Mouse (Mus musculus) lung, embryonic 16.5 days (tissue): ENCODE measurements around the gene Luc7l3. TPM values are rescaled to one million over a fixed set of nuclear protein-coding genes. Genes with fewer than 3 reads are reported as not detected.

Experiments used
- ATAC-seq: fragments of 200-750 bp; cut with Nextera tagmentation; 2 replicates; pipeline ENCODE4 v1.8.0; 2017; ENCODE audit warnings: low read depth, mild to moderate bottlenecking, moderate library complexity
- H3K27ac ChIP-seq: fragments of 300-500 bp; sonication (generic); 2 replicates; pipeline ENCODE4 v1.5.1; 2014; ENCODE audit warnings: mild to moderate bottlenecking, control low read depth, low read length
- H3K27me3 ChIP-seq: fragments of 300-500 bp; sonication (generic); 2 replicates; pipeline ENCODE4 v1.6.1; 2014; ENCODE audit warnings: low read depth, low read length, mixed read lengths; ENCODE audit not compliant: control insufficient read depth, insufficient read depth
- H3K36me3 ChIP-seq: fragments of 300-500 bp; sonication (generic); 2 replicates; pipeline ENCODE4 v1.6.1; 2014; ENCODE audit warnings: low read length; ENCODE audit not compliant: control insufficient read depth, insufficient read depth
- H3K4me1 ChIP-seq: fragments of 300-500 bp; sonication (generic); replicated peaks from 2 replicates; pipeline ENCODE4 v1.6.1; 2014; ENCODE audit warnings: low read length, mixed read lengths; ENCODE audit not compliant: control insufficient read depth, insufficient read depth
- H3K4me2 ChIP-seq: fragments of 300-500 bp; sonication (generic); 2 replicates; pipeline ENCODE4 v1.6.1; 2014; ENCODE audit warnings: low read depth, low read length, control low read depth
- H3K4me3 ChIP-seq: fragments of 300-500 bp; sonication (generic); 2 replicates; pipeline ENCODE4 v1.5.1; 2014; ENCODE audit warnings: mild to moderate bottlenecking, low read length, control low read depth
- H3K9ac ChIP-seq: fragments of 300-500 bp; sonication (generic); 2 replicates; pipeline ENCODE4 v1.6.1; 2014; ENCODE audit warnings: low read length, control low read depth
- H3K9me3 ChIP-seq: fragments of 300-500 bp; sonication (generic); 2 replicates; pipeline ENCODE4 v1.6.1; 2016; ENCODE audit warnings: low read length; ENCODE audit not compliant: control insufficient read depth
- WGBS: fragments of 180-500 bp; shearing (Covaris S2); extraction: QIAGEN DNeasy Blood & Tissue Kit; methylation state at CpG from one replicate; pipeline ENCODE4 v1.1.7; 2014; 5-methylcytosine and 5-hydroxymethylcytosine counted together
- polyA plus RNA-seq: library from polyadenylated mRNA; unstranded; fragments of >200 nt; fragmentation: Nextera tagmentation; extraction: Ambion mirVana; gene quantifications from 2 replicates; pipeline ENCODE4 v1.2.1, GENCODE M21; 2015

Luc7l3 gene
- polyA plus RNA-seq, 1 experiment from 2014 or later, result 105 TPM

DNA sequence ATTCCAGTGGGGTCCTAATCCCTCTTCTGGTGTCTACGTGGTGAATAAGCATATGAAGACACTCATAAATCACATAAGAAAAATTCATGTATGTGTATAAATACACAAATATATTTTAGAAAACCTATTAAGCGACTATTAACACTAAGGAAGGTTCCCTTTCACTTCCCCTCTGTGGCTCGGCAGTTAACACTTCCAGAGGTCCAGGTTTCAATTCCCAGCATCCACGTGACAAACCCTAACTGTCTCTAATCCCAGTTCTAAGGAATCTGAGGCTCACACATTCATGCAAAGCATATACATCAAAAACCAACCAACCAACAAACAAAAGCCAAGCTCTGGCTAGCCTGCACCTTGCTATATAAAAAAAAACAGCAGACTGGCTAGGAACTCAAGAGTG lies 4.3 kb downstream of the Luc7l3 start:
- Histone ChIP-seq H3K4me2 (no peak overlapping the region), H3K27me3 (no peaks in the 10 kb centered on the region), H3K36me3 (peaks cover 3% of the 10 kb centered on the region; the same call in 1 of the 2 replicates), H3K4me3 (no peak overlapping the region), H3K9ac (no peak overlapping the region), H3K9me3 (no peaks in the 10 kb centered on the region), H3K27ac (no peak overlapping the region), H3K4me1 (peaks cover 53% of the 10 kb centered on the region)
- ATAC-seq, result no peak
- WGBS, result 54% methylated on average over 4 of the region's 4 CpGs

DNA sequence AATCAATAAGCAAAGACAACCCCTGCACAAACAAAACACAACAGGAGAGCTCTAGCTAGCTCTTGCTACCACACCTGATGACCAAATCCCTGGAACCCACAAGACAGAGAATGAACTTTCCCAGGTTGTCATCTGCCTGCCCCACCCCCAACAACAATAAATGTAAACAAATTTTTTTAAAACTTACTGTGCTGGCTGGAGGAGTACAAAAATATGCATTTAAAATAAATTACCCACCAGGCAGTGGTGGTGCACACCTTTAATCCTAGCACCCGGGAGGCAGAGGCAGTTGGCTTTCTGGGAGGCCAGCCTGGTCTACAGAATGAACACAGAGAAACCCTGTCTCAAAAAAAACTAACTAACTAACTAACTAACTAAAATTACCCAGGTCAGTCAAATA lies 4.8 kb downstream of the Luc7l3 start:
- Histone ChIP-seq H3K4me1 (peaks cover 50% of the 10 kb centered on the region), H3K4me2 (no peak overlapping the region)

DNA sequence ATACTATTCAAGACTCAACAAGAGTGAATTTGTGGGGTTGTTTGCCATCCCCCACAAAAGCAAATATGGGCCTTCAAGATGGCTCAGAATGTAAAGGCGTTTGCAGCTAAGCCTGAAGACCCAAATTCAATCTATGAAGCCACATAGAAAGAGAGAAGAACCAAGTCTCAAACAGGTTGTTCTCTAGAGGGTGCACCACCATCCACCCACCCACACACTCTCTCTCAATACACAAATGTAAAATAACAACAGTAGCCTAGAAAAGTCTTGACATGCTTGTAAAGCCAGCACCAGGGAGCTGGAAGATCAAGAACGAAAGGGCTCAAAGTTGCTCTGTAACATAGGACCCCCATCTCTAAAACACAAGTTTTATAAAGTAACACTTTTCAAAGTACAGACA lies 5.3 kb downstream of the Luc7l3 start:
- H3K4me1 ChIP-seq, result peaks cover 50% of the 10 kb centered on the region
- no peaks in the 10 kb centered on the region for H3K9me3 ChIP-seq
- WGBS, result 57% methylated on average over 2 of the region's 2 CpGs
- H3K9ac ChIP-seq, result no peak overlapping the region
- peaks cover 3% of the 10 kb centered on the region; the same call in 1 of the 2 replicates for H3K36me3 ChIP-seq
- ATAC-seq, result no peak
- H3K27me3 ChIP-seq, result no peaks in the 10 kb centered on the region
- H3K4me2 ChIP-seq, result no peak overlapping the region
- H3K27ac ChIP-seq, result 0 out of 2 replicates have a peak overlapping the region, but pooled peaks have one; percentile 17
- H3K4me3 ChIP-seq, result no peak overlapping the region

More for the DNA sequence above, 4.8 kb downstream of the Luc7l3 start:
- Histone ChIP-seq H3K27me3 (no peaks in the 10 kb centered on the region), H3K9ac (no peak overlapping the region), H3K9me3 (no peaks in the 10 kb centered on the region), H3K4me3 (no peak overlapping the region), H3K36me3 (peaks cover 3% of the 10 kb centered on the region; the same call in 1 of the 2 replicates), H3K27ac (no peak overlapping the region)
- ATAC-seq, result no peak
- WGBS, result 59% methylated on average over 1 of the region's 1 CpGs

DNA sequence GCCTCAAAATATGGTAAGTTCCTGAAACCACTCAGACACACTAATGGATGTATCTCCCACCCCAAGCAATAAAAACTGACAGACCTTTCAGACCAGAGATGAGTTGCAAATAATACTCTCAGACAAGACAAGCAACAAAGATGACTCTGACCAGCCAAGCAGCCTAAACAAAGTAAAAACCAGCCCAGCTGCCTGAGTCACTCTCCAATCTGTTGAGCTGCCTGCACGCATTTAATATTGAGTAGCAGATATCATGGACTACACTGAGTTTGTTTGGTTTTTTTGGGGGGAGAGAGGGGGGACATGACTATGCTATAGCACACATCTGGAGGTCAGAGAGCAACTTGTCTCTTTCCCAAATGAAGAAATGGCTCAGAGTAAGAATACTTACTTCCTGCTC lies 6.5 kb downstream of the Luc7l3 start:
- Histone ChIP-seq H3K9me3 (no peaks in the 10 kb centered on the region), H3K27me3 (no peaks in the 10 kb centered on the region), H3K27ac (0 out of 2 replicates have a peak overlapping the region, but pooled peaks have one; percentile 10), H3K4me1 (peaks cover 48% of the 10 kb centered on the region), H3K9ac (no peak overlapping the region), H3K4me3 (no peak overlapping the region), H3K4me2 (no peak overlapping the region), H3K36me3 (peaks cover 3% of the 10 kb centered on the region; the same call in 1 of the 2 replicates)
- no peak for ATAC-seq
- WGBS, result 31% methylated on average over 1 of the region's 1 CpGs

DNA sequence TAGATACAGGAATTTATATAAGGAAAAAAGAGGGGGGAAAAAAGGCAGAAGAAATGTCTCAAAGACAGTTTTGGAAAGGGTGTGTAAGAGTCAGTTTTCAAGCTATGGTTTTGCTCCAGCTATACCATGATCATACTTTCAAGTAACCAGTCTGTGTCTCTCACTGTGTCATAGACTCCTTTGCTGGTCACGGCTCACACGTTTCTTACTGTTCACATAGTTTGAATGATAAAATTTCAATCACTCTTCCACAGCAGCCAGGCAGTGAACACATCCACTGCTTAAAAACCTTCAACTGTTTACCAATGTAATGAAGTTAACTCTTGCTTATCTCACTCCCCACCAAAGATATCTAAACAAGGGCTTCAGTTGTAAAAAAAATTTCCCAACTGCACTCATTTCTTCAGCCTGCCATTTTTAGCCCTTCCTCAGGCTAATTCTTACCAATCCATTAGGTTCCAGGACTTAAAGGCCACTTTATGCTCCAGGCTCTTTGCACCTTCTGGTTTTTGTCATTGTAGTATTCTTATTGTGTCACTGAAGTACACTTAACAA lies 7.6 kb downstream of the Luc7l3 start:
- no peak for ATAC-seq
- no peak overlapping the region for H3K9ac ChIP-seq
- no peaks in the 10 kb centered on the region for H3K9me3 ChIP-seq
- H3K36me3 ChIP-seq, result 0 out of 2 replicates have a peak, but pooled peaks cover under 1% of the 10 kb centered on the region
- H3K4me2 ChIP-seq, result no peak overlapping the region
- no peak overlapping the region for H3K4me3 ChIP-seq
- no peaks in the 10 kb centered on the region for H3K27me3 ChIP-seq
- peaks cover 38% of the 10 kb centered on the region for H3K4me1 ChIP-seq
- 47% methylated on average over 2 of the region's 2 CpGs for WGBS
- H3K27ac ChIP-seq, result no peak overlapping the region

DNA sequence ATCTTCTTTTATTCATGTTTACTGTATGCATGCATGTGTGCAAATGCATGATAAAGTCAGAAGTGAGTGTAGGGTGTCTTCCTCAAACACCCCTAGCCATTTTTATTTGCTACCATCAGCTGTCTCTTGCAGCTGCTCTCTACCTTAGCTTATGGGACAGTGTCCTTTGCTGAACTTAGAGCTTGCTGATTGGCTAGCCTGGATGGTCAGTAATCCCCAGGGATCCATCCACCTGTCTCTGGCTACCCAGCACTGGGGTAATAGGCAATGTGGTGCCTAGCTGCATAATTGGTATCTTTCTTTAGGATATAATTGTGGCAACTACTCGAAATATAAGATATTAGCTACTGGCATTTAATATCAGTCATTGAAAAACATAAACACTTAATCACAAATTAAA lies 9.1 kb downstream of the Luc7l3 start:
- Histone ChIP-seq H3K4me1 (peaks cover 33% of the 10 kb centered on the region), H3K36me3 (no peaks in the 10 kb centered on the region; the same call in 1 of the 2 replicates)

DNA sequence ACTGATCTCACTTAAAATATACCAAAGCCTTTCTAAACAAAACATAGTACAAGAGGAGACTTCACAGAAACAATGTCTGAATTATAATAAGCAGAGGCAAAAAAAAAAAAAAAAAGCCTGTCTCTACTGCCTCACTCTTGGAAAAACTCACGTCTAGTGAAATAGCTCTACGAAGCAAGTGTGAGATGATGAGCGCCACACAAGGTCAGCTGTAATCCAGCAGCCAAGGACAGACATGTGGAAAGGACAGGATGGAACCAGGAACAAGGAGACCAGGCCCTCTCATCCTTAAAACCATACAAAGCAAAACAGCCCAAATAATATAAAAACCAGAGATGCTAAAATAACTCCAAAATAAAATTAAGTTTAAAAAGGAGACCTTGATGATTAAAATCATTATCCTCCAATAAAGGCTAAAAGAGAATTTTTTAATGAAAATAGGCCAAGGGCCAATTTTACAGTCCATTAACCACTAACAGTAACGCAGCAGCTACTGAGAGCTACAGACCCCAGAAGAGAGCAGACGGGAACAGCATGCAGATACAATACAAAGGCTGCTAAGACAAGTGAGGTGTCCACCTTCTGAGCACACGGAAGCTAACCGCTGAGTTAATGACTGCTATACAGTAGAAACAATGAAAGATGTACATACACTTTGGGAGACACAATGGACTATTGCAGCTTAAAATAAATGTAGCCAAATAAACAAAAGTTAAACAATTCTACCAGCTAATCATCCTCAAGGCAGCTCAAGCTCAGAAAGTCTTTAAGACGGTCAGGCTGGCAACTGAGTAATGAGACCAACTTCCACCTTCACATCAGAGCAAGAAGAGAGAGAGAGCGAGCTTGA lies 26.6 kb downstream of the Luc7l3 start:
- WGBS, result 77% methylated on average over 9 of the region's 9 CpGs
- no peak overlapping the region for H3K4me3 ChIP-seq

More for the DNA sequence above, 9.1 kb downstream of the Luc7l3 start:
- WGBS, result 87% methylated on average over 1 of the region's 1 CpGs
- no peaks in the 10 kb centered on the region for H3K27me3 ChIP-seq
- no peak overlapping the region for H3K9ac ChIP-seq
- H3K9me3 ChIP-seq, result no peaks in the 10 kb centered on the region
- H3K4me3 ChIP-seq, result no peak overlapping the region
- no peak overlapping the region for H3K4me2 ChIP-seq
- H3K27ac ChIP-seq, result no peak overlapping the region
- no peak for ATAC-seq

DNA sequence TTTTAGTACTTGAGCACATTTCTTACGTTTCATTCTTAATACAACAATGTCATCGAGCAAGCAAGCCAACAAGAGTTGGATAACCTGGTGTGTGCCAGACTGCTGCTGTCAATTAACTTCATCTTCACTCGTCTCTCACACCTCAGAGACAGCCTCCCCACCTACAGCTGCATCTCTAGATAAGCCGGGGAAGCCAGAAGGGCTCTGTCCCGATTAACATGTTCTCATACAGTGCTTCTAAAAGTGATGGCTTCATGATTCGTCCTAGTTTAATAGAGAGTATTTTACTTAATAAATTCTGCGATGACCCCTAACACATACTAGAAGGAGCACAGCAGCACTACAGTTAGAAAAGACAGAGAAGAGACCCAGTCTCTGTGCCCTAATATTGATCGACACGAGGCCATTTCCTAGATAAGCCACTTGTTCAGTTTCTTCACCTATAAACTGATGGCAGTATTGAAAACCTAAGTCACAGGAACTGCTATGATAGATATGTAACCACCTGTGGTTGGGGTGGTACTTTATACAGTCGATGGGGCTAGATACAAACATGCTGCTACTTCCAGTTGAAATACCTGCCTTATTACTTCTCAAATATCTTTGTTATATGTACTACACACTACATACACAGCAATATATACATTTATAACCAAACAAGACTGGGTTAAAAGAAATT lies 31.6 kb downstream of the Luc7l3 start:
- WGBS, result 83% methylated on average over 10 of the region's 10 CpGs
- Histone ChIP-seq H3K9ac (no peak overlapping the region), H3K4me1 (peaks cover 6% of the 10 kb centered on the region), H3K36me3 (peaks cover 40% of the 10 kb centered on the region), H3K4me2 (no peak overlapping the region), H3K9me3 (no peaks in the 10 kb centered on the region), H3K27me3 (no peaks in the 10 kb centered on the region), H3K27ac (no peak overlapping the region), H3K4me3 (no peak overlapping the region)
- no peak for ATAC-seq

More for the DNA sequence above, 26.6 kb downstream of the Luc7l3 start:
- Histone ChIP-seq H3K4me2 (no peak overlapping the region), H3K36me3 (peaks cover 65% of the 10 kb centered on the region), H3K9me3 (no peaks in the 10 kb centered on the region), H3K9ac (no peak overlapping the region), H3K27ac (no peak overlapping the region), H3K4me1 (no peaks in the 10 kb centered on the region), H3K27me3 (no peaks in the 10 kb centered on the region)
- ATAC-seq, result no peak

DNA sequence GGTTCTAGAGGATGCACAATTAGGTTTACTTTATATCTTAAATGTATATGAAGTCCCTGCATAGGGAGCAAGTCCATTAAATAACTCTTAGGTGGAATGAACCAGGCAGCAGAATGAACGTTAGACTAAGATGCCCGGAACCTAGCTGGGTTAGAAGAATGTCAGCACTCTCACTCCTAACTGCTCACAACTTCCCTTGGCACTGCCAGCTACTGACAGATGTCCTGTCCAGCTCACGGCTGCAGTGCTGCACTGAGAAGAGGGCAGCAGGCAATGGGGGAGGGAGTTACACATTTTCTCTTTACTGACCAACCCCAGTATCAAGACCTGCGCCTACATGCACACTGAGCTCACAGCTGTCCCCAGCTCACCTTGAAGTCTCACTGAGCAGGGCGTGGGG lies 34.7 kb downstream of the Luc7l3 start:
- Histone ChIP-seq H3K9ac (no peak overlapping the region), H3K4me3 (no peak overlapping the region), H3K9me3 (no peaks in the 10 kb centered on the region), H3K4me2 (no peak overlapping the region), H3K4me1 (peaks cover 6% of the 10 kb centered on the region), H3K27ac (no peak overlapping the region), H3K36me3 (peaks cover 27% of the 10 kb centered on the region), H3K27me3 (no peaks in the 10 kb centered on the region)
- WGBS, result 84% methylated on average over 5 of the region's 5 CpGs
- no peak for ATAC-seq
